Mouse (Mus musculus): ENCODE data around the gene Rps15.
"Not testable (repeated sequence)": the region's sequence is repeated elsewhere in the genome, so short reads cannot be mapped to it uniquely, and the experiment has no call there.

DNA sequence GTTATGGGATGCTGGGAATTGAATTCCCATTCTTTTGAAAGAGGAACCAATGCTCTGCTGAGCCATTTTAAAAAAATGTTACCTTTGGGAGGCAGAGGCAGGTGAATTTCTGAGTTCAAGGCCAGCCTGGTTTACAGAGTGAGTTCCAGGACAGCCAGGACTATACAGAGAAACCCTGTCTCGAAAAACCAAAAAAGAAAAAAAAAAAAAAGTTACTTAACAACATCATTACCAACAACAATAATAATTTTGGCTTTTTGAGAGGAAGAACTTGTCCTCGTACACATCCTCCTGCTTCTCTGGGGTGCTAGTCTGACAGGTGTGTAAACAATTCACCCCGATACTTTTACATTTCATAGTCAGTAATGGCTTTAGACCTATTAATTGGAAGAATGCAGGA, 43.8 kb upstream of the Rps15 start:
- not testable (repeated sequence) for TF ChIP-seq POLR2A (IDR thresholded peaks at IDR 0.05; ENCODE audit: insufficient read length, low read depth); MYOD1 (IDR thresholded peaks at IDR 0.05; ENCODE audit: control insufficient read depth in 1 of 3, insufficient read length in 2 of 3, low read depth in 2 of 3); MAX (IDR thresholded peaks at IDR 0.05; ENCODE audit: low read depth)
